Mouse (Mus musculus) lung, postnatal 25 days (tissue): ENCODE results near the gene Acot7.

Experiments used
- DNase-seq: peaks from one replicate; pipeline ENCODE4 v3.0.0; 2022; ENCODE audit warnings: low spot score

The Acot7 gene

GRCm38 (mm10) chr4:152177537-152178343, at the start of gene Acot7:
TSS of gene Acot7 (plus strand) at chr4:152178134.
- peak; percentile 91 for DNase-seq

- DNase-seq, result no peak
These were observed 49.1 kb upstream of the Acot7 start for GRCm38 (mm10) chr4:152128784-152129183.

GRCm38 (mm10) chr4:152129395-152129930, 48.5 kb upstream of the Acot7 start:
- DNase-seq, result no peak

GRCm38 (mm10) chr4:152130771-152131653, 46.9 kb upstream of the Acot7 start:
- DNase-seq, result peak; percentile 49

GRCm38 (mm10) chr4:152131809-152132771, 45.8 kb upstream of the Acot7 start:
- DNase-seq, result no peak

- DNase-seq, result no peak
These were observed 45.2 kb upstream of the Acot7 start for GRCm38 (mm10) chr4:152132772-152133169.

- no peak for DNase-seq
These were observed 44.7 kb upstream of the Acot7 start for GRCm38 (mm10) chr4:152133213-152133612.

GRCm38 (mm10) chr4:152134507-152134906, 43.4 kb upstream of the Acot7 start:
- peak; percentile 67 for DNase-seq

GRCm38 (mm10) chr4:152135363-152135762, 42.6 kb upstream of the Acot7 start:
- DNase-seq, result no peak

GRCm38 (mm10) chr4:152136112-152136875, 41.6 kb upstream of the Acot7 start:
- no peak for DNase-seq

GRCm38 (mm10) chr4:152136876-152137250, 41.1 kb upstream of the Acot7 start:
- DNase-seq, result no peak

GRCm38 (mm10) chr4:152138497-152139260, 39.3 kb upstream of the Acot7 start:
- peak; percentile 89 for DNase-seq

- peak; percentile 69 for DNase-seq
These were observed 37.5 kb upstream of the Acot7 start for GRCm38 (mm10) chr4:152140441-152140840.

GRCm38 (mm10) chr4:152141521-152142135, 36.3 kb upstream of the Acot7 start:
- DNase-seq, result no peak

- DNase-seq, result no peak
These were observed 34.3 kb upstream of the Acot7 start for GRCm38 (mm10) chr4:152143632-152144031.

- no peak for DNase-seq
These were observed 32.5 kb upstream of the Acot7 start for GRCm38 (mm10) chr4:152145473-152145872.

- no peak for DNase-seq
These were observed 31.7 kb upstream of the Acot7 start for GRCm38 (mm10) chr4:152146033-152146827.

GRCm38 (mm10) chr4:152150546-152150945, 27.4 kb upstream of the Acot7 start:
- DNase-seq, result no peak
